Mouse (Mus musculus): ENCODE results near the gene Ehbp1l1.

Ehbp1l1 gene

GRCm38 (mm10) chr19:5725767-5726515 is at the start of gene Ehbp1l1:
Gene Ehbp1l1 (minus strand): TSS chr19:5726317.
- DNase-seq (ENCODE audit: low spot score in 2 of 2): peak; percentile 62 to 73

- peak; percentile 96 to 97 for DNase-seq (ENCODE audit: low spot score in 2 of 2)
These were observed 45.1 kb upstream of the Ehbp1l1 start, which contains the start of gene Scyl1 for GRCm38 (mm10) chr19:5770925-5771860. Gene Scyl1 (minus strand): TSS chr19:5771419.

- DNase-seq (ENCODE audit: low spot score in 2 of 2): no peak
These were observed 44.2 kb upstream of the Ehbp1l1 start for GRCm38 (mm10) chr19:5770311-5770710.

- no peak for DNase-seq (ENCODE audit: low spot score in 2 of 2)
These were observed 41.2 kb upstream of the Ehbp1l1 start for GRCm38 (mm10) chr19:5767271-5767670.

- no peak for DNase-seq (ENCODE audit: low spot score in 2 of 2)
These were observed 37.0 kb upstream of the Ehbp1l1 start for GRCm38 (mm10) chr19:5763163-5763562.

GRCm38 (mm10) chr19:5758878-5759403 is 32.8 kb upstream of the Ehbp1l1 start:
- DNase-seq (ENCODE audit: low spot score in 2 of 2): no peak

- DNase-seq (ENCODE audit: low spot score in 2 of 2): no peak
These were observed 31.0 kb upstream of the Ehbp1l1 start for GRCm38 (mm10) chr19:5756991-5757636.

GRCm38 (mm10) chr19:5756321-5756985 is 30.3 kb upstream of the Ehbp1l1 start:
- no peak for DNase-seq (ENCODE audit: low spot score in 2 of 2)

GRCm38 (mm10) chr19:5751742-5752141 is 25.6 kb upstream of the Ehbp1l1 start:
- no peak for DNase-seq (ENCODE audit: low spot score in 2 of 2)

GRCm38 (mm10) chr19:5750951-5751350 is 24.8 kb upstream of the Ehbp1l1 start:
- no peak for DNase-seq (ENCODE audit: low spot score in 2 of 2)

GRCm38 (mm10) chr19:5749476-5749875 is 23.4 kb upstream of the Ehbp1l1 start:
- DNase-seq (ENCODE audit: low spot score in 2 of 2): no peak

GRCm38 (mm10) chr19:5746907-5747363 is 20.8 kb upstream of the Ehbp1l1 start:
- DNase-seq (ENCODE audit: low spot score in 2 of 2): no peak

GRCm38 (mm10) chr19:5745756-5746710 is 19.9 kb upstream of the Ehbp1l1 start:
- no peak for DNase-seq (ENCODE audit: low spot score in 2 of 2)

- DNase-seq (ENCODE audit: low spot score in 2 of 2): no peak
These were observed 17.5 kb upstream of the Ehbp1l1 start for GRCm38 (mm10) chr19:5743576-5743975.

- DNase-seq (ENCODE audit: low spot score in 2 of 2): peak in 1 of 2 experiments; percentile 39
These were observed 16.1 kb upstream of the Ehbp1l1 start for GRCm38 (mm10) chr19:5742241-5742641.

GRCm38 (mm10) chr19:5741641-5742240 is 15.6 kb upstream of the Ehbp1l1 start:
- DNase-seq (ENCODE audit: low spot score in 2 of 2): peak; percentile 69 to 82

GRCm38 (mm10) chr19:5740320-5741317 is 14.5 kb upstream of the Ehbp1l1 start, which contains the start of gene Ltbp3:
Gene Ltbp3 (plus strand): TSS chr19:5740904.
- peak; percentile 27 to 75 for DNase-seq (ENCODE audit: low spot score in 2 of 2)

GRCm38 (mm10) chr19:5739446-5739845 is 13.3 kb upstream of the Ehbp1l1 start:
- DNase-seq (ENCODE audit: low spot score in 2 of 2): no peak

Measured in urinary bladder, postnatal 36 days (tissue).